Mouse (Mus musculus) lung, postnatal 0 days (tissue): ENCODE measurements at regions not wholly inside any gene's neighbourhood (a gene's known extent, or its start where the extent isn't known, plus 50 kb on each side); places are given as distances from the start of the nearest gene placed in this dataset.

ENCODE experiments used
- ATAC-seq: fragments of 200-750 bp; cut with Nextera tagmentation; 2 replicates; pipeline ENCODE4 v1.8.0; 2017; ENCODE audit warnings: moderate library complexity
- DNase-seq: peaks from one replicate; pipeline ENCODE4 v3.0.0-alpha.2; 2016; ENCODE audit warnings: low spot score
- H3K27ac ChIP-seq: fragments of 300-500 bp; sonication (generic); 2 replicates; pipeline ENCODE4 v1.5.1; 2014; ENCODE audit warnings: antibody characterized with exemption, mild to moderate bottlenecking, low read length, mixed read lengths
- H3K27me3 ChIP-seq: fragments of 300-500 bp; sonication (generic); replicated peaks from 2 replicates; pipeline ENCODE4 v1.6.1; 2014; ENCODE audit warnings: low read length, mixed read lengths; ENCODE audit not compliant: insufficient read depth
- H3K36me3 ChIP-seq: fragments of 300-500 bp; sonication (generic); 2 replicates; pipeline ENCODE4 v1.6.1; 2014; ENCODE audit warnings: low read length, mixed read lengths; ENCODE audit not compliant: insufficient read depth
- H3K4me1 ChIP-seq: fragments of 300-500 bp; sonication (generic); 2 replicates; pipeline ENCODE4 v1.6.1; 2014; ENCODE audit warnings: antibody characterized with exemption, low read depth, low read length, mixed read lengths; ENCODE audit not compliant: insufficient read depth
- H3K4me2 ChIP-seq: fragments of 300-500 bp; sonication (generic); replicated peaks from 2 replicates; pipeline ENCODE4 v1.6.1; 2014; ENCODE audit warnings: low read depth, mild to moderate bottlenecking, low read length, moderate library complexity, mixed read lengths
- H3K4me3 ChIP-seq: fragments of 300-500 bp; sonication (generic); 2 replicates; pipeline ENCODE4 v1.5.1; 2014; ENCODE audit warnings: low read depth, low read length
- H3K9ac ChIP-seq: fragments of 300-500 bp; sonication (generic); replicated peaks from 2 replicates; pipeline ENCODE4 v1.6.1; 2014; ENCODE audit warnings: low read depth, mild to moderate bottlenecking
- H3K9me3 ChIP-seq: fragments of 300-500 bp; sonication (generic); 2 replicates; pipeline ENCODE4 v1.6.1; 2016; ENCODE audit warnings: low read length, mixed read lengths
- CTCF ChIP-seq: IDR thresholded peaks from 2 replicates; pipeline ENCODE4 v1.5.1; 2016; ENCODE audit warnings: antibody characterized with exemption, mild to moderate bottlenecking
- EP300 ChIP-seq: IDR thresholded peaks from 2 replicates; pipeline ENCODE4 v1.6.1; 2016; ENCODE audit warnings: antibody characterized with exemption, mild to moderate bottlenecking, control low read depth
- WGBS: fragments of 180-500 bp; shearing (Covaris S2); extraction: QIAGEN DNeasy Blood & Tissue Kit; methylation state at CpG from one replicate; pipeline ENCODE4 v1.1.7; 2014; 5-methylcytosine and 5-hydroxymethylcytosine counted together

- no peak for DNase-seq
Observed at GRCm38 (mm10) chr3:41326211-41327104, 229.1 kb upstream of the Jade1 start.

GRCm38 (mm10) chr3:41321808-41322207, 233.7 kb upstream of the Jade1 start:
- Histone ChIP-seq H3K27me3 (no peaks in the 10 kb centered on the region), H3K4me2 (no peak overlapping the region), H3K27ac (no peak overlapping the region), H3K9me3 (no peaks in the 10 kb centered on the region), H3K4me1 (no peaks in the 10 kb centered on the region), H3K36me3 (no peaks in the 10 kb centered on the region), H3K9ac (no peak overlapping the region), H3K4me3 (no peak overlapping the region)
- 75% methylated on average over 1 of the region's 1 CpGs for WGBS
- ATAC-seq (peak; percentile 33), DNase-seq (no peak)
- TF ChIP-seq CTCF (no peak), EP300 (no peak)

More at GRCm38 (mm10) chr3:41326211-41327104, 229.1 kb upstream of the Jade1 start:
- TF ChIP-seq EP300 (no peak), CTCF (no peak)
- no peak overlapping the region for H3K27ac ChIP-seq
- peak; percentile 27 for ATAC-seq
- no peaks in the 10 kb centered on the region for H3K36me3 ChIP-seq
- H3K9ac ChIP-seq, result no peak overlapping the region
- H3K4me2 ChIP-seq, result no peak overlapping the region
- H3K9me3 ChIP-seq, result no peaks in the 10 kb centered on the region
- H3K27me3 ChIP-seq, result no peaks in the 10 kb centered on the region
- no peak overlapping the region for H3K4me3 ChIP-seq
- no peaks in the 10 kb centered on the region for H3K4me1 ChIP-seq
- 45% methylated on average over 12 of the region's 12 CpGs for WGBS

- Histone ChIP-seq H3K4me3 (no peak overlapping the region), H3K4me2 (no peak overlapping the region), H3K9me3 (no peaks in the 10 kb centered on the region), H3K36me3 (no peaks in the 10 kb centered on the region), H3K4me1 (no peaks in the 10 kb centered on the region), H3K27me3 (no peaks in the 10 kb centered on the region), H3K27ac (no peak overlapping the region), H3K9ac (no peak overlapping the region)
- ATAC-seq (no peak), DNase-seq (no peak)
- 54% methylated on average over 5 of the region's 5 CpGs for WGBS
- TF ChIP-seq CTCF (no peak), EP300 (no peak)
Observed at GRCm38 (mm10) chr3:41319214-41319856, 236.2 kb upstream of the Jade1 start.

- Histone ChIP-seq H3K9me3 (no peaks in the 10 kb centered on the region), H3K4me1 (no peaks in the 10 kb centered on the region), H3K27me3 (no peaks in the 10 kb centered on the region), H3K9ac (no peak overlapping the region), H3K4me3 (no peak overlapping the region), H3K36me3 (no peaks in the 10 kb centered on the region), H3K27ac (no peak overlapping the region), H3K4me2 (no peak overlapping the region)
- no peak for TF ChIP-seq CTCF
- no peak for TF ChIP-seq EP300
- DNase-seq, result peak; percentile 8
- WGBS, result 83% methylated on average over 12 of the region's 12 CpGs
- ATAC-seq, result no peak
Observed at GRCm38 (mm10) chr3:41318232-41319131, 235.6 kb upstream of the Pgrmc2 start.

- Histone ChIP-seq H3K4me1 (no peaks in the 10 kb centered on the region), H3K4me2 (no peak overlapping the region), H3K36me3 (no peaks in the 10 kb centered on the region), H3K9ac (no peak overlapping the region), H3K27me3 (no peaks in the 10 kb centered on the region), H3K9me3 (no peaks in the 10 kb centered on the region), H3K4me3 (no peak overlapping the region), H3K27ac (no peak overlapping the region)
- DNase-seq (no peak), ATAC-seq (no peak)
- TF ChIP-seq EP300, result no peak
- WGBS, result 39% methylated on average over 4 of the region's 4 CpGs
Observed at GRCm38 (mm10) chr3:41317170-41317569, 234.3 kb upstream of the Pgrmc2 start.

- 87% methylated on average over 6 of the region's 6 CpGs for WGBS
- H3K36me3 ChIP-seq, result no peaks in the 10 kb centered on the region
- no peak overlapping the region for H3K27ac ChIP-seq
- TF ChIP-seq EP300 (no peak), CTCF (no peak)
- no peak overlapping the region for H3K4me2 ChIP-seq
- no peak overlapping the region for H3K4me3 ChIP-seq
- H3K9me3 ChIP-seq, result no peaks in the 10 kb centered on the region
- H3K4me1 ChIP-seq, result no peaks in the 10 kb centered on the region
- H3K27me3 ChIP-seq, result no peaks in the 10 kb centered on the region
- DNase-seq, result no peak
- H3K9ac ChIP-seq, result no peak overlapping the region
- no peak for ATAC-seq
Observed at GRCm38 (mm10) chr3:41312492-41312891, 229.6 kb upstream of the Pgrmc2 start.
